Mouse (Mus musculus): Measurements from ENCODE around the gene Sfxn5. TPM values are rescaled to one million over a fixed set of nuclear protein-coding genes. Genes with fewer than 3 reads are reported as not detected.

Sfxn5 gene
- total and polyA plus RNA-seq, 3 experiments: 1.8 to 3.0 TPM; not detected in 1

GRCm38 (mm10) chr6:85325109-85325508 is 8.1 kb downstream of the Sfxn5 start:
- H3K4me3 ChIP-seq (ENCODE audit: control insufficient read depth in 1 of 2, insufficient read depth in 1 of 2, low read depth in 2 of 2, low read length in 2 of 2): no peak overlapping the region
- H3K27me3 ChIP-seq (ENCODE audit: control insufficient read depth in 1 of 2, insufficient read depth in 2 of 2, low read length in 2 of 2): no peaks in the 10 kb centered on the region
- H3K4me1 ChIP-seq (ENCODE audit: control insufficient read depth in 1 of 2, insufficient read depth in 2 of 2, low read length in 2 of 2): peaks cover 0 to 6% of the 10 kb centered on the region in 2 experiments; a peak in 3 of 4 replicates
- DNase-seq (ENCODE audit: low read depth, low spot score): no peak
- peaks cover 0 to 9% of the 10 kb centered on the region in 2 experiments; a peak in 2 of 4 replicates for H3K36me3 ChIP-seq (ENCODE audit: control insufficient read depth in 1 of 2, insufficient read depth in 2 of 2, low read length in 2 of 2)
- H3K9me3 ChIP-seq (replicated peaks; ENCODE audit: insufficient read depth, low read length): no peaks in the 10 kb centered on the region
- H3K9ac ChIP-seq (ENCODE audit: control insufficient read depth, low read depth, low read length, poor library complexity, severe bottlenecking): no peak overlapping the region
- no peaks in the 10 kb centered on the region for H3K79me2 ChIP-seq (ENCODE audit: control insufficient read depth, insufficient read depth, low read length, poor library complexity)
- no peak overlapping the region for H3K27ac ChIP-seq (ENCODE audit: control insufficient read depth, low read depth, low read length)
- no peak for TF ChIP-seq MEF2A (IDR thresholded peaks at IDR 0.05; ENCODE audit: extremely low read depth, insufficient replicate concordance, low read depth, low read length, poor library complexity, severe bottlenecking)
- no peak for TF ChIP-seq USF2 (IDR thresholded peaks at IDR 0.05; ENCODE audit: borderline replicate concordance in 1 of 2, insufficient read depth in 1 of 2, low read depth in 1 of 2, low read length in 2 of 2)
- no peak for TF ChIP-seq MAZ (IDR thresholded peaks at IDR 0.05; ENCODE audit: low read depth, low read length)
- TF ChIP-seq TBP (IDR thresholded peaks at IDR 0.05; ENCODE audit: low read depth, low read length): no peak
- TF ChIP-seq MYB (IDR thresholded peaks at IDR 0.05; ENCODE audit: low read depth, low read length): no peak
- no peak for TF ChIP-seq NELFE (IDR thresholded peaks at IDR 0.05; ENCODE audit: low read depth, low read length)
- no peak for TF ChIP-seq E2F4 (IDR thresholded peaks at IDR 0.05; ENCODE audit: borderline replicate concordance, low read depth, low read length)
- TF ChIP-seq MXI1 (IDR thresholded peaks at IDR 0.05; ENCODE audit: low read depth, low read length): no peak

GRCm38 (mm10) chr6:85320445-85320866 is 12.8 kb downstream of the Sfxn5 start:
- TF ChIP-seq GATA1 (IDR thresholded peaks at IDR 0.05; ENCODE audit: low read depth, low read length) (no peak), ELF1 (IDR thresholded peaks at IDR 0.05; ENCODE audit: low read depth, low read length) (no peak), ZNF384 (IDR thresholded peaks at IDR 0.05; ENCODE audit: low read depth, low read length) (no peak), BHLHE40 (IDR thresholded peaks at IDR 0.05; ENCODE audit: borderline replicate concordance, low read depth, low read length) (no peak), ZC3H11A (IDR thresholded peaks at IDR 0.05; ENCODE audit: low read depth, low read length) (no peak), POLR2AphosphoS2 (IDR thresholded peaks at IDR 0.05; ENCODE audit: low read length) (no peak), POLR2AphosphoS5 (IDR thresholded peaks at IDR 0.05; ENCODE audit: borderline replicate concordance, low read depth, low read length) (no peak), E2F4 (IDR thresholded peaks at IDR 0.05; ENCODE audit: borderline replicate concordance, low read depth, low read length) (no peak), RAD21 (IDR thresholded peaks at IDR 0.05; ENCODE audit: low read depth, low read length) (no peak), HCFC1 (IDR thresholded peaks at IDR 0.05; ENCODE audit: low read depth, low read length) (no peak), TAL1 (IDR thresholded peaks at IDR 0.05; ENCODE audit: low read length) (no peak), RCOR1 (IDR thresholded peaks at IDR 0.05; ENCODE audit: low read depth, low read length) (no peak)
- Histone ChIP-seq H3K36me3 (ENCODE audit: control insufficient read depth in 1 of 2, insufficient read depth in 2 of 2, low read length in 2 of 2) (no peaks in the 10 kb centered on the region), H3K79me2 (ENCODE audit: control insufficient read depth, insufficient read depth, low read length, poor library complexity) (no peaks in the 10 kb centered on the region), H3K9me3 (replicated peaks; ENCODE audit: insufficient read depth, low read length) (no peaks in the 10 kb centered on the region), H3K27me3 (ENCODE audit: control insufficient read depth in 1 of 2, insufficient read depth in 2 of 2, low read length in 2 of 2) (no peaks in the 10 kb centered on the region), H3K9ac (ENCODE audit: control insufficient read depth, low read depth, low read length, poor library complexity, severe bottlenecking) (no peak overlapping the region), H3K4me3 (ENCODE audit: control insufficient read depth in 1 of 2, insufficient read depth in 1 of 2, low read depth in 2 of 2, low read length in 2 of 2) (no peak overlapping the region), H3K27ac (ENCODE audit: control insufficient read depth, low read depth, low read length) (no peak overlapping the region), H3K4me1 (ENCODE audit: control insufficient read depth in 1 of 2, insufficient read depth in 2 of 2, low read length in 2 of 2) (no peaks in the 10 kb centered on the region)
- DNase-seq (ENCODE audit: low read depth, low spot score): no peak
